Mouse (Mus musculus) ES-E14 (cell line): ENCODE results near the gene Epb41l2. TPM values are rescaled to one million over a fixed set of nuclear protein-coding genes. Genes with fewer than 3 reads are reported as not detected.

ENCODE experiments used
- DNase-seq: peaks from one replicate; pipeline ENCODE4 v3.0.0-alpha.2; 2013; ENCODE audit warnings: low read depth, low spot score
- H3K27ac ChIP-seq: 2 replicates; pipeline ENCODE4 v1.5.1; 2012; ENCODE audit warnings: low read depth, mild to moderate bottlenecking, low read length, moderate library complexity, mixed read lengths; ENCODE audit not compliant: poor library complexity, insufficient read depth, severe bottlenecking
- H3K36me3 ChIP-seq: 2 replicates; pipeline ENCODE4 v1.6.1; 2012; ENCODE audit warnings: mild to moderate bottlenecking, low read length, moderate library complexity, mixed read lengths; ENCODE audit not compliant: control insufficient read depth, poor library complexity, insufficient read depth, severe bottlenecking
- H3K4me1 ChIP-seq, 2 experiments: fragments of 150-350 bp in 1 of 2; sonication (generic) in 1 of 2; 2 replicates each; pipeline ENCODE4 v1.6.1; 2012; ENCODE audit warnings: low read length in 2 of 2, mild to moderate bottlenecking in 1 of 2, mixed read lengths in 1 of 2; ENCODE audit not compliant: control insufficient read depth in 2 of 2, insufficient read depth in 2 of 2, poor library complexity in 1 of 2
- H3K4me3 ChIP-seq, 2 experiments: fragments of 150-350 bp in 1 of 2; sonication (generic) in 1 of 2; 2 replicates each; pipeline ENCODE4 v1.5.1; 2012; ENCODE audit warnings: low read length in 2 of 2, low read depth in 1 of 2, mild to moderate bottlenecking in 1 of 2, mixed read lengths in 1 of 2; ENCODE audit not compliant: insufficient read depth in 1 of 2, poor library complexity in 1 of 2, severe bottlenecking in 1 of 2
- H3K9ac ChIP-seq: 2 replicates; pipeline ENCODE4 v1.6.1; 2012; ENCODE audit warnings: low read depth, mild to moderate bottlenecking, low read length, mixed read lengths; ENCODE audit not compliant: poor library complexity, insufficient read depth, severe bottlenecking
- H3K9me3 ChIP-seq: fragments of 150-350 bp; sonication (generic); 2 replicates; pipeline ENCODE4 v1.6.1; 2012; ENCODE audit warnings: low read depth, mild to moderate bottlenecking, low read length; ENCODE audit not compliant: control insufficient read depth, insufficient read depth
- CHD2 ChIP-seq: IDR thresholded peaks from 2 replicates; pipeline ENCODE4 v1.6.1; 2014; ENCODE audit warnings: mild to moderate bottlenecking, low read depth, low read length, inconsistent platforms
- HCFC1 ChIP-seq: IDR thresholded peaks from 2 replicates; pipeline ENCODE4 v1.6.1; 2012; ENCODE audit warnings: low read length, inconsistent platforms, borderline replicate concordance; ENCODE audit not compliant: insufficient read depth
- MAFK ChIP-seq: IDR thresholded peaks from 2 replicates; pipeline ENCODE4 v1.6.1; 2014; ENCODE audit warnings: mild to moderate bottlenecking, low read depth, low read length, inconsistent platforms; ENCODE audit not compliant: insufficient read depth
- ZC3H11A ChIP-seq: IDR thresholded peaks from 2 replicates; pipeline ENCODE4 v1.6.1; 2012; ENCODE audit warnings: low read depth, mild to moderate bottlenecking, inconsistent platforms, low read length, borderline replicate concordance
- ZNF384 ChIP-seq: IDR thresholded peaks from 2 replicates; pipeline ENCODE4 v1.6.1; 2012; ENCODE audit warnings: low read depth, low read length, inconsistent platforms
- in situ Hi-C, 2 experiments: fragments of 600-800 bp; cut with MboI; formaldehyde crosslinking; loops; one replicate each; pipeline ENCODE4 v1.15.1; 2025; ENCODE audit warnings: low sequenced_read_pairs in 2 of 2, inconsistent platforms in 1 of 2; ENCODE audit not compliant: unreplicated experiment in 2 of 2
- total RNA-seq: library from RNA; depleted of rRNA; stranded (reverse); fragments of 300-350 nt; gene quantifications from 2 replicates; pipeline ENCODE4 v1.2.3, GENCODE M21; 2012

The Epb41l2 gene
- total RNA-seq, 1 experiment = 72.5 TPM

GRCm38 (mm10) chr10:25406695-25407094 lies 47.1 kb downstream of the Epb41l2 start:
- H3K4me1 ChIP-seq = peaks cover 0 to 3% of the 10 kb centered on the region in 2 experiments; a peak in 2 of 4 replicates
- in situ Hi-C loops = no loop called here

GRCm38 (mm10) chr10:25408136-25408650 lies 48.6 kb downstream of the Epb41l2 start:
- H3K9me3 ChIP-seq = no peaks in the 10 kb centered on the region
- H3K4me3 ChIP-seq = no peak overlapping the region
- no peak overlapping the region for H3K27ac ChIP-seq
- in situ Hi-C loops = no loop called here
- TF ChIP-seq ZC3H11A (no peak), CHD2 (no peak)
- no peaks in the 10 kb centered on the region for H3K36me3 ChIP-seq
- no peak for DNase-seq
- H3K9ac ChIP-seq = no peak overlapping the region
- peaks cover 0 to 3% of the 10 kb centered on the region in 2 experiments; a peak in 2 of 4 replicates for H3K4me1 ChIP-seq

More at GRCm38 (mm10) chr10:25406695-25407094, 47.1 kb downstream of the Epb41l2 start:
- Histone ChIP-seq H3K27ac (no peak overlapping the region), H3K4me3 (no peak overlapping the region), H3K9ac (no peak overlapping the region), H3K36me3 (no peaks in the 10 kb centered on the region), H3K9me3 (no peaks in the 10 kb centered on the region)
- TF ChIP-seq HCFC1 (no peak), ZNF384 (no peak), MAFK (no peak), CHD2 (no peak), ZC3H11A (no peak)
- no peak for DNase-seq

DNA sequence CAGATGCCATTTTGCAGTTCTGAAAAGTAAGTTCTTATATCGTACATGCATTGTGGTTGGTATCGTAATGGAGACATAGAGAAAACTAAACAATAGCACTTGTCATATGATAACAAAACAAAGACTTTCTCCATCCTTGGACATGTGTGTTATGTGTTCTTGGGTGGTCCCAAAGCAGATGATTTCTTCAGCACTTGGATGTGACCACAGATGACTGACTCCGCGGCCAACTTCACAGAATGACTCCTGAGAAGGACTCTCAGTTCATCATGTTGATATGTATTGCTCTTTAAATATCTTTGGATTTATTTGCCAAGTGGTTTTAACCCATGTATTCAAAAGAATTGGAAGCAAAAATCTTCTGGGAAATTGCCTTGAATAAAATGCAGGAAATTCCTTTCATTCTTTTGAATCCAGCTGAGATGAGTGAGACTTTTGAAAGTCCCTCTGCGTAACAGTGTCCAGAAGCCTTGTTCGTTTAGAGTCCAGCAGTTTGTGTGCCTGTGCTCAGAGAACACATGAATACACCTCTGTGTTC lies 52.3 kb downstream of the Epb41l2 start:
- in situ Hi-C loops = no loop called here
- TF ChIP-seq ZNF384 = no peak
- no peak overlapping the region for H3K27ac ChIP-seq
- DNase-seq = no peak
- no peaks in the 10 kb centered on the region; a peak in 1 of 4 replicates for H3K4me1 ChIP-seq
- H3K4me3 ChIP-seq = no peak overlapping the region
- no peaks in the 10 kb centered on the region for H3K36me3 ChIP-seq
- no peak overlapping the region for H3K9ac ChIP-seq
- no peaks in the 10 kb centered on the region for H3K9me3 ChIP-seq

DNA sequence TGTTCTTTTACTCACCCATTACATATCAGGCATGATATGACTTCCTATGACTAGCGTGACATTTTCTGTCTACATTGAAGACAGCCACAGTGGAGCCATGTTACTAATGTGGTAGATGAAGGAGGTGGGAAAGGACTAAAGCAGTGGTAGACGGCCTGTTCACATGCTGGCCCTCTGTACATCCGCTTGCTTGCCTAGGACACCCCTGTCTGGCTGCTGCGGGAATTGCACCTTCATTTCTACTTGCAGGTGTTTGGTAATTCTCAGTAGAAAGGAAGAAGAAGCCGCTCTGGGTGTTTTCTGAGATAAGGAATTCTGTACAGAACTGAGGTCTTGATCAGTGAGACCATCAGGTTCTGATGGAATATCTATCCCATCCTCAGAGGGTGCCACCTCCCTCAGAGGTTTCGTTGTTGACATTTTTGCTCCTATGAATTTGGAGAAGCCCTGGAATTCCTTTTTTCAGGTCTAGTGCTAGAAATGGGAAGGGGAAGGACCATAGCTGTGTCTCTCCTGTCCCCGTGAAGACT lies 55.7 kb downstream of the Epb41l2 start:
- H3K9ac ChIP-seq = no peak overlapping the region
- no peak for DNase-seq
- no peak overlapping the region for H3K4me3 ChIP-seq
- no peaks in the 10 kb centered on the region for H3K9me3 ChIP-seq
- H3K4me1 ChIP-seq = no peaks in the 10 kb centered on the region; a peak in 1 of 4 replicates
- in situ Hi-C loops = no loop called here
- TF ChIP-seq ZC3H11A = 0 out of 2 replicates have a peak, but pooled peaks have one; percentile 23
- no peak for TF ChIP-seq ZNF384
- TF ChIP-seq HCFC1 = no peak
- TF ChIP-seq MAFK = no peak
- TF ChIP-seq CHD2 = no peak
- H3K36me3 ChIP-seq = no peaks in the 10 kb centered on the region
- no peak overlapping the region for H3K27ac ChIP-seq

DNA sequence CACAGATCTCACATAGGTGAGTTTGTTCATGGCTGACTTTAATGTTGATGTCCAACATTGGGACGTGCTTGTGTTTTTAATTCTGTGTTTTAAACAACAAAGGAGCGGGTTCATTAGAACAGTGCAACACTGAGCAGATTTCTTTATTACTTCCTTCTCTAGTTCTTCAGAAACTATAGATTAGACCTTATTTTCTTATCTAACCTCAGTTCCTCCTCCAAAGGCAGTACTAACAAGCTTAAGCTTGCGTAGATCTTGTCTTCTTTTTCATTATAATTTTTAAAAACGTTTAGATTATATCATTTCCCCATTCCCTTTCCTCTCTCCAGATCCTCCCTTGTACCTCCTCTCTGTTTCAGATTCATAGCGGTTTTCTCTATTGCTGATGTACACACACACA lies 57.1 kb downstream of the Epb41l2 start:
- in situ Hi-C loops = no loop called here
- Histone ChIP-seq H3K27ac (no peak overlapping the region), H3K4me1 (no peaks in the 10 kb centered on the region; a peak in 1 of 4 replicates), H3K9ac (no peak overlapping the region), H3K9me3 (no peaks in the 10 kb centered on the region), H3K4me3 (no peak overlapping the region), H3K36me3 (no peaks in the 10 kb centered on the region)
- no peak for DNase-seq
- TF ChIP-seq ZC3H11A (no peak), CHD2 (no peak), MAFK (no peak), ZNF384 (no peak), HCFC1 (no peak)
